Mouse (Mus musculus): Measurements from ENCODE around the gene Gm3633. TPM values are rescaled to one million over a fixed set of nuclear protein-coding genes. Genes with fewer than 3 reads are reported as not detected.
"Not testable (repeated sequence)": the region's sequence is repeated elsewhere in the genome, so short reads cannot be mapped to it uniquely, and the experiment has no call there.

The Gm3633 gene
- total RNA-seq (2021): not detected

DNA sequence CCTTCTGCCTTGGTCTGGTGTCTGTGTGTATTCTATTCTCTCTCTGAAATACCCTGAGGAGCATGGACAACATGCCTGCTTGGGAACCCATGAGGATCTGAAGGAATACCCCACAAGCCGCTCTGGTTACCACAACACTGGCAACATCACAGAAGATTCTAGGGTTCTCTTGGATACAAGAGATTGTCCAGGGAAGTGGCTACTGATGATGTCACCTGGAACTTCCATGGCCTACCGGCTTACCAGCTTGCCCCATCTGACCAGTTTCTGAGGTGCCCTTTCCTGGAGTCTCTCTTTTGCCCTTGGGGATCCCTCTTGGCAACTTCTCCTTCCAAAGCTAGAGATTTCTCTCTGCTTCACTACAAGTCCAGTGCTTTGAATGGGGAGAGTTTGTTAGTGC, at the start of gene Gm3633:
TSS of gene Gm3633 (minus strand) at position 101 of the 400 bp plus-strand sequence.
- DNase-seq: not testable (repeated sequence)

GRCm38 (mm10) chr14:42655638-42656037, 13.9 kb upstream of the Gm3633 start, which contains the start of gene Gm10378:
Gene Gm10378 (plus strand): TSS chr14:42655938.
- DNase-seq: not testable (repeated sequence)

GRCm38 (mm10) chr14:42599782-42600181, 41.9 kb downstream of the Gm3633 start, which contains the start of gene Gm17124:
Gene Gm17124 (minus strand): TSS chr14:42599882.
- DNase-seq: not testable (repeated sequence)

Small RNA genes within 50 kb of the gene (microRNA-seq; reads per million reads assigned to microRNA genes)
- gene Gm23620 (0 reads per million in 2 experiments), gene Gm25228 (0 reads per million in 2 experiments)

Other genes with a start within 250 kb of the Gm3633 start
- gene Gm8005, start 202.2 kb downstream of the Gm3633 start, total RNA-seq (2021): not detected
- not detected for gene Gm8011, start 178.0 kb downstream of the Gm3633 start, total RNA-seq (2021)
- gene Gm8020, start 139.6 kb downstream of the Gm3633 start, total RNA-seq (2021): not detected
- not detected for gene Gm8024, start 117.6 kb downstream of the Gm3633 start, total RNA-seq (2021)
- not detected for gene Gm17124, start 42.0 kb downstream of the Gm3633 start, total RNA-seq (2021)
- not detected for gene Gm10378, start 14.0 kb upstream of the Gm3633 start, total RNA-seq (2021)
- not detected for gene Gm3015, start 126.9 kb upstream of the Gm3633 start, total RNA-seq (2021)
- not detected for gene Gm10377, start 156.1 kb upstream of the Gm3633 start, total RNA-seq (2021)
- gene Gm21977, start 211.6 kb upstream of the Gm3633 start, total RNA-seq (2021): not detected